Mouse (Mus musculus) ovary, adult 10 weeks (tissue): Measurements from ENCODE around the gene Akr1c21. TPM values are rescaled to one million over a fixed set of nuclear protein-coding genes. Genes with fewer than 3 reads are reported as not detected.

Source experiments
- polyA plus RNA-seq: library from polyadenylated mRNA; stranded (reverse); fragments of 350-450 nt; fragmentation: Illumina TruSeq; extraction: RNeasy Lipid Tissue Mini Kit (QIAGEN cat#74804); gene quantifications from one replicate; pipeline ENCODE4 v1.2.3, GENCODE M21; 2014

Akr1c21 gene
- 1.1 TPM for polyA plus RNA-seq

GRCm38 (mm10) chr13:4573871-4574270, at the start of gene Akr1c21:
Gene Akr1c21 (plus strand): TSS chr13:4574075.

GRCm38 (mm10) chr13:4608961-4609409, 35.1 kb downstream of the Akr1c21 start, which contains the start of gene Akr1e1:
Gene Akr1e1 (minus strand): TSS chr13:4609174.

Other genes with a start within 250 kb of the Akr1c21 start
- not detected for gene Akr1c6, start 139.8 kb upstream of the Akr1c21 start, polyA plus RNA-seq
- gene Akr1c20, start 50.7 kb upstream of the Akr1c21 start, polyA plus RNA-seq: not detected
- gene Akr1e1, start 35.1 kb downstream of the Akr1c21 start, polyA plus RNA-seq: 38.3 TPM